Mouse (Mus musculus) kidney, postnatal 0 days (tissue): Measurements from ENCODE around the gene Sf3a3. TPM values are rescaled to one million over a fixed set of nuclear protein-coding genes. Genes with fewer than 3 reads are reported as not detected.
A peak's percentile ranks its signal among the peaks of the same experiment; 100 is the strongest.

ENCODE experiments used
- ATAC-seq: fragments of 200-750 bp; cut with Nextera tagmentation; replicated peaks from 2 replicates; pipeline ENCODE4 v1.8.0; 2017; ENCODE audit warnings: low read depth, moderate number of reproducible peaks, moderate TSS enrichment, moderate library complexity; ENCODE audit not compliant: low FRiP score
- DNase-seq: peaks from one replicate; pipeline ENCODE4 v3.0.0-alpha.2; 2016; ENCODE audit warnings: low spot score
- H3K27ac ChIP-seq: fragments of 300-500 bp; sonication (generic); 2 replicates; pipeline ENCODE4 v1.5.1; 2014; ENCODE audit warnings: mild to moderate bottlenecking
- H3K27me3 ChIP-seq: fragments of 300-500 bp; sonication (generic); 2 replicates; pipeline ENCODE4 v1.6.1; 2014; ENCODE audit warnings: low read length, mixed read lengths; ENCODE audit not compliant: insufficient read depth
- H3K36me3 ChIP-seq: fragments of 300-500 bp; sonication (generic); 2 replicates; pipeline ENCODE4 v1.6.1; 2014; ENCODE audit warnings: low read length, mixed read lengths; ENCODE audit not compliant: insufficient read depth
- H3K4me1 ChIP-seq: fragments of 300-500 bp; sonication (generic); replicated peaks from 2 replicates; pipeline ENCODE4 v1.6.1; 2014; ENCODE audit warnings: antibody characterized with exemption, low read length, mixed read lengths; ENCODE audit not compliant: insufficient read depth
- H3K4me2 ChIP-seq: fragments of 300-500 bp; sonication (generic); 2 replicates; pipeline ENCODE4 v1.6.1; 2014; ENCODE audit warnings: mild to moderate bottlenecking, low read length, moderate library complexity, mixed read lengths
- H3K4me3 ChIP-seq: fragments of 300-500 bp; sonication (generic); replicated peaks from 2 replicates; pipeline ENCODE4 v1.5.1; 2014; ENCODE audit warnings: low read depth, low read length
- H3K9ac ChIP-seq: fragments of 300-500 bp; sonication (generic); 2 replicates; pipeline ENCODE4 v1.6.1; 2014; ENCODE audit warnings: low read depth, low read length
- H3K9me3 ChIP-seq: fragments of 300-500 bp; sonication (generic); replicated peaks from 2 replicates; pipeline ENCODE4 v1.6.1; 2016; ENCODE audit warnings: low read length, inconsistent platforms, mixed read lengths
- CTCF ChIP-seq: IDR thresholded peaks from 2 replicates; pipeline ENCODE4 v1.5.1; 2016; ENCODE audit warnings: antibody characterized with exemption, low read depth, mild to moderate bottlenecking, moderate library complexity
- WGBS: fragments of 180-500 bp; shearing (Covaris S2); extraction: QIAGEN DNeasy Blood & Tissue Kit; methylation state at CpG from one replicate; pipeline ENCODE4 v1.1.7; 2014; 5-methylcytosine and 5-hydroxymethylcytosine counted together
- microRNA counts: library from miRNA; unstranded; fragments of <30 nt; microRNA quantifications from one replicate; lab custom pipeline; 2015
- microRNA-seq: library from miRNA; unstranded; fragments of <30 nt; microRNA quantifications from one replicate; pipeline ENCODE4, GENCODE M21; 2016
- polyA plus RNA-seq: library from polyadenylated mRNA; unstranded; fragments of >200 nt; fragmentation: Nextera tagmentation; extraction: Ambion mirVana; gene quantifications from 2 replicates; pipeline ENCODE4 v1.2.1, GENCODE M21; 2015

Gene Sf3a3
- polyA plus RNA-seq, 1 experiment from 2014 or later = 92.4 TPM

GRCm38 (mm10) chr4:124768963-124769591, 54.5 kb downstream of the Sf3a3 start:
- H3K36me3 ChIP-seq = no peaks in the 10 kb centered on the region
- ATAC-seq (no peak), DNase-seq (no peak)
- no peaks in the 10 kb centered on the region for H3K9me3 ChIP-seq
- H3K9ac ChIP-seq = no peak overlapping the region
- TF ChIP-seq CTCF = no peak
- H3K4me3 ChIP-seq = no peak overlapping the region
- 62% methylated on average over 13 of the region's 13 CpGs for WGBS
- H3K27ac ChIP-seq = no peak overlapping the region
- no peaks in the 10 kb centered on the region for H3K4me1 ChIP-seq
- no peak overlapping the region for H3K4me2 ChIP-seq
- no peaks in the 10 kb centered on the region for H3K27me3 ChIP-seq

GRCm38 (mm10) chr4:124770624-124771023, 56.0 kb downstream of the Sf3a3 start:
- ATAC-seq = no peak
- DNase-seq = peak; percentile 11
- Histone ChIP-seq H3K9me3 (no peaks in the 10 kb centered on the region), H3K36me3 (no peaks in the 10 kb centered on the region), H3K4me3 (no peak overlapping the region), H3K27me3 (no peaks in the 10 kb centered on the region), H3K9ac (no peak overlapping the region), H3K27ac (no peak overlapping the region), H3K4me1 (no peaks in the 10 kb centered on the region), H3K4me2 (no peak overlapping the region)
- TF ChIP-seq CTCF = peak; percentile 51; the same call in 1 of the 2 replicates
- WGBS = 68% methylated on average over 5 of the region's 5 CpGs

- ATAC-seq (no peak), DNase-seq (peak; percentile 44)
- no peaks in the 10 kb centered on the region for H3K4me1 ChIP-seq
- no peak overlapping the region for H3K4me2 ChIP-seq
- TF ChIP-seq CTCF = no peak
- no peak overlapping the region for H3K4me3 ChIP-seq
- no peaks in the 10 kb centered on the region for H3K27me3 ChIP-seq
- H3K9ac ChIP-seq = no peak overlapping the region
- no peaks in the 10 kb centered on the region for H3K36me3 ChIP-seq
- 63% methylated on average over 4 of the region's 4 CpGs for WGBS
- no peak overlapping the region; the same call in 1 of the 2 replicates for H3K27ac ChIP-seq
- no peaks in the 10 kb centered on the region for H3K9me3 ChIP-seq
Observed at GRCm38 (mm10) chr4:124772125-124772524, 57.5 kb downstream of the Sf3a3 start.

- DNase-seq (no peak), ATAC-seq (no peak)
- Histone ChIP-seq H3K36me3 (no peaks in the 10 kb centered on the region), H3K27ac (no peak overlapping the region), H3K9me3 (no peaks in the 10 kb centered on the region), H3K27me3 (no peaks in the 10 kb centered on the region), H3K9ac (no peak overlapping the region), H3K4me1 (no peaks in the 10 kb centered on the region), H3K4me3 (no peak overlapping the region), H3K4me2 (no peak overlapping the region)
- no peak for TF ChIP-seq CTCF
- WGBS = 86% methylated on average over 2 of the region's 2 CpGs
Observed at GRCm38 (mm10) chr4:124773449-124773848, 58.9 kb downstream of the Sf3a3 start.

- Histone ChIP-seq H3K4me3 (no peak overlapping the region), H3K9me3 (no peaks in the 10 kb centered on the region), H3K4me1 (no peaks in the 10 kb centered on the region), H3K27ac (no peak overlapping the region), H3K9ac (no peak overlapping the region), H3K36me3 (no peaks in the 10 kb centered on the region), H3K4me2 (no peak overlapping the region), H3K27me3 (no peaks in the 10 kb centered on the region)
- 89% methylated on average over 6 of the region's 6 CpGs for WGBS
- DNase-seq = no peak
- TF ChIP-seq CTCF = no peak
- no peak for ATAC-seq
Observed at GRCm38 (mm10) chr4:124773995-124774394, 59.4 kb downstream of the Sf3a3 start.

GRCm38 (mm10) chr4:124774429-124774828, 59.9 kb downstream of the Sf3a3 start:
- no peaks in the 10 kb centered on the region for H3K27me3 ChIP-seq
- ATAC-seq (no peak), DNase-seq (no peak)
- no peaks in the 10 kb centered on the region for H3K36me3 ChIP-seq
- no peaks in the 10 kb centered on the region for H3K9me3 ChIP-seq
- no peak overlapping the region for H3K27ac ChIP-seq
- no peak overlapping the region for H3K4me3 ChIP-seq
- no peak overlapping the region for H3K4me2 ChIP-seq
- H3K4me1 ChIP-seq = no peaks in the 10 kb centered on the region
- TF ChIP-seq CTCF = no peak
- H3K9ac ChIP-seq = no peak overlapping the region
- whole genome bisulfite sequencing = 72% methylated on average over 2 of the region's 2 CpGs

GRCm38 (mm10) chr4:124781361-124781760, 66.8 kb downstream of the Sf3a3 start:
- Histone ChIP-seq H3K27ac (no peak overlapping the region), H3K4me2 (no peak overlapping the region), H3K36me3 (peaks cover 17% of the 10 kb centered on the region; the same call in 1 of the 2 replicates), H3K27me3 (no peaks in the 10 kb centered on the region), H3K9me3 (no peaks in the 10 kb centered on the region), H3K4me1 (no peaks in the 10 kb centered on the region), H3K9ac (no peak overlapping the region), H3K4me3 (no peak overlapping the region)
- ATAC-seq (no peak), DNase-seq (no peak)
- WGBS = 92% methylated on average over 7 of the region's 7 CpGs
- no peak for TF ChIP-seq CTCF

MicroRNAs within 50 kb of the gene (microRNA counts, 519-probe panel; counts per million panel counts)
- microRNA mmu-miR-697 (lab: Ali Mortazavi, UCI) (330 counts per million, percentile 68 among the panel's probes with 10 or more counts), microRNA mmu-miR-698 (lab: Ali Mortazavi, UCI) (330 counts per million, percentile 68 among the panel's probes with 10 or more counts)

Small RNAs within 50 kb of the gene (microRNA-seq; reads per million reads assigned to microRNA genes)
- not detected for gene Gm24721
- not detected for gene Mir697
- gene Mir698 = not detected

Other genes with a start within 250 kb of the Sf3a3 start
- gene 3100002H09Rik, start 104.0 kb upstream of the Sf3a3 start, polyA plus RNA-seq = not detected in 2 replicates
- gene Pou3f1, start 58.0 kb upstream of the Sf3a3 start, polyA plus RNA-seq = 0.43 and 0.57 TPM in 2 replicates
- 61.8 and 63.0 TPM in 2 replicates for gene Utp11, start 21.2 kb upstream of the Sf3a3 start, polyA plus RNA-seq
- 9.4 and 10.0 TPM in 2 replicates for gene Fhl3, start 14.1 kb upstream of the Sf3a3 start, polyA plus RNA-seq
- gene Inpp5b, start 27.1 kb downstream of the Sf3a3 start, polyA plus RNA-seq = 21.8 and 27.0 TPM in 2 replicates
- 11.3 and 14.8 TPM in 2 replicates for gene Mtf1, start 87.3 kb downstream of the Sf3a3 start, polyA plus RNA-seq
- gene Yrdc, start 135.9 kb downstream of the Sf3a3 start, polyA plus RNA-seq = 35.1 and 39.2 TPM in 2 replicates
- 65.1 and 80.9 TPM in 2 replicates for gene 1110065P20Rik, start 136.4 kb downstream of the Sf3a3 start, polyA plus RNA-seq
- 0.34 and 0.36 TPM in 2 replicates for gene Maneal, start 147.4 kb downstream of the Sf3a3 start, polyA plus RNA-seq
- gene Epha10, start 166.1 kb downstream of the Sf3a3 start, polyA plus RNA-seq = not detected in 2 replicates
- 7.4 and 8.3 TPM in 2 replicates for gene 9930104L06Rik, start 222.3 kb downstream of the Sf3a3 start, polyA plus RNA-seq
- gene Cdca8, start 224.5 kb downstream of the Sf3a3 start, polyA plus RNA-seq = 42.8 and 53.9 TPM in 2 replicates